Mouse (Mus musculus): ENCODE measurements around the gene Aup1. TPM values are rescaled to one million over a fixed set of nuclear protein-coding genes. Genes with fewer than 3 reads are reported as not detected.

Gene Aup1
- polyA plus RNA-seq, 1 experiment, result 582 TPM

GRCm38 (mm10) chr6:83083497-83083896, 29.2 kb downstream of the Aup1 start:
- H3K4me3 ChIP-seq (ENCODE audit: extremely low read depth, insufficient read depth, insufficient read length), result no peak overlapping the region
- H3K36me3 ChIP-seq (ENCODE audit: control insufficient read depth, insufficient read depth, low read length), result peaks cover 1% of the 10 kb centered on the region
- DNase-seq (ENCODE audit: low read depth in 1 of 2, low spot score in 2 of 2), result no peak
- peaks cover 6% of the 10 kb centered on the region; the same call in 1 of the 2 replicates for H3K4me1 ChIP-seq (ENCODE audit: control insufficient read depth, insufficient read depth, insufficient read length)
- no peak for TF ChIP-seq CTCF (IDR thresholded peaks at IDR 0.05; ENCODE audit: extremely low read depth, insufficient read depth, insufficient read length, insufficient replicate concordance)
- TF ChIP-seq POLR2A (IDR thresholded peaks at IDR 0.05; ENCODE audit: low read depth, low read length), result no peak
- no peak overlapping the region for H3K27ac ChIP-seq (ENCODE audit: insufficient read depth, low read length)
- 80% methylated on average over 5 of the region's 5 CpGs for WGBS
- H3K27me3 ChIP-seq (ENCODE audit: control insufficient read depth, insufficient read depth, low read length), result peaks cover 9% of the 10 kb centered on the region

- Histone ChIP-seq H3K36me3 (ENCODE audit: control insufficient read depth, insufficient read depth, low read length) (peaks cover 1% of the 10 kb centered on the region), H3K27ac (ENCODE audit: insufficient read depth, low read length) (no peak overlapping the region), H3K27me3 (ENCODE audit: control insufficient read depth, insufficient read depth, low read length) (peaks cover 12% of the 10 kb centered on the region), H3K4me3 (ENCODE audit: extremely low read depth, insufficient read depth, insufficient read length) (no peak overlapping the region), H3K4me1 (ENCODE audit: control insufficient read depth, insufficient read depth, insufficient read length) (0 out of 2 replicates have a peak, but pooled peaks cover 3% of the 10 kb centered on the region)
- no peak for DNase-seq (ENCODE audit: low read depth in 1 of 2, low spot score in 2 of 2)
- 49% methylated on average over 6 of the region's 6 CpGs for WGBS
- TF ChIP-seq POLR2A (IDR thresholded peaks at IDR 0.05; ENCODE audit: low read depth, low read length) (no peak), CTCF (IDR thresholded peaks at IDR 0.05; ENCODE audit: extremely low read depth, insufficient read depth, insufficient read length, insufficient replicate concordance) (no peak)
Measured at GRCm38 (mm10) chr6:83084477-83084876, 30.2 kb downstream of the Aup1 start.

GRCm38 (mm10) chr6:83086121-83087035, 32.1 kb downstream of the Aup1 start, which contains the start of gene Lbx2:
Lbx2 (plus strand) TSS chr6:83086367.
- Histone ChIP-seq H3K36me3 (ENCODE audit: control insufficient read depth, insufficient read depth, low read length) (no peaks in the 10 kb centered on the region; the same call in 1 of the 2 replicates), H3K27me3 (ENCODE audit: control insufficient read depth, insufficient read depth, low read length) (peaks cover 12% of the 10 kb centered on the region), H3K27ac (ENCODE audit: insufficient read depth, low read length) (peak within 1 kb of the TSS; percentile 31; the same call in 1 of the 2 replicates), H3K4me3 (ENCODE audit: extremely low read depth, insufficient read depth, insufficient read length) (peak within 1 kb of the TSS; percentile 21; the same call in 1 of the 2 replicates), H3K4me1 (ENCODE audit: control insufficient read depth, insufficient read depth, insufficient read length) (0 out of 2 replicates have a peak, but pooled peaks cover 3% of the 10 kb centered on the region)
- DNase-seq (ENCODE audit: low read depth in 1 of 2, low spot score in 2 of 2), result no peak
- WGBS, result 5% methylated on average over 40 of the region's 42 CpGs
- TF ChIP-seq POLR2A (IDR thresholded peaks at IDR 0.05; ENCODE audit: low read depth, low read length) (no peak), CTCF (IDR thresholded peaks at IDR 0.05; ENCODE audit: extremely low read depth, insufficient read depth, insufficient read length, insufficient replicate concordance) (no peak)

- 25% methylated on average over 47 of the region's 47 CpGs for WGBS
- H3K36me3 ChIP-seq (ENCODE audit: control insufficient read depth, insufficient read depth, low read length), result no peaks in the 10 kb centered on the region; the same call in 1 of the 2 replicates
- peaks cover 12% of the 10 kb centered on the region for H3K27me3 ChIP-seq (ENCODE audit: control insufficient read depth, insufficient read depth, low read length)
- H3K27ac ChIP-seq (ENCODE audit: insufficient read depth, low read length), result peak overlapping the region; percentile 31; the same call in 1 of the 2 replicates
- 0 out of 2 replicates have a peak, but pooled peaks cover 3% of the 10 kb centered on the region for H3K4me1 ChIP-seq (ENCODE audit: control insufficient read depth, insufficient read depth, insufficient read length)
- DNase-seq (ENCODE audit: low read depth in 1 of 2, low spot score in 2 of 2), result no peak
- no peak for TF ChIP-seq CTCF (IDR thresholded peaks at IDR 0.05; ENCODE audit: extremely low read depth, insufficient read depth, insufficient read length, insufficient replicate concordance)
- TF ChIP-seq POLR2A (IDR thresholded peaks at IDR 0.05; ENCODE audit: low read depth, low read length), result no peak
- H3K4me3 ChIP-seq (ENCODE audit: extremely low read depth, insufficient read depth, insufficient read length), result 0 out of 2 replicates have a peak overlapping the region, but pooled peaks have one; percentile 2
Measured at GRCm38 (mm10) chr6:83087205-83087925, 33.0 kb downstream of the Aup1 start.

DNA sequence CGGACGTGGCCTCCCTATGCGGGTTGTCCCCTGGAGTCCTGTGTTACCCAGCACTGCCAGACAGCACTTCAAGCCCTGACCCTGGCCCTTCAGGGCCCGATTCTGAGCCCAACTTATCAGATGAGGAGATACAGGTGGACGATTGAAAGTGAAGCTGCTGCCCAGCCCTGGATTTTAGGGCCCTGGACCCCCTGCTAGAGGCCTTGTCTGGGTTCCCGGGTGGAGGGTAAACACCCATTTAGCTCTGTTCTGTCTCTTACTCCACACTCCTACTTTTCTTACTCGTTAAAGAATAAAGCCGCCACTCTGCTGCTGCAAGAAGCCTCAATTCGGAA, 33.6 kb downstream of the Aup1 start:
- WGBS, result 45% methylated on average over 9 of the region's 9 CpGs
- 0 out of 2 replicates have a peak, but pooled peaks cover 3% of the 10 kb centered on the region for H3K4me1 ChIP-seq (ENCODE audit: control insufficient read depth, insufficient read depth, insufficient read length)
- TF ChIP-seq CTCF (IDR thresholded peaks at IDR 0.05; ENCODE audit: extremely low read depth, insufficient read depth, insufficient read length, insufficient replicate concordance) (no peak), POLR2A (IDR thresholded peaks at IDR 0.05; ENCODE audit: low read depth, low read length) (no peak)

DNA sequence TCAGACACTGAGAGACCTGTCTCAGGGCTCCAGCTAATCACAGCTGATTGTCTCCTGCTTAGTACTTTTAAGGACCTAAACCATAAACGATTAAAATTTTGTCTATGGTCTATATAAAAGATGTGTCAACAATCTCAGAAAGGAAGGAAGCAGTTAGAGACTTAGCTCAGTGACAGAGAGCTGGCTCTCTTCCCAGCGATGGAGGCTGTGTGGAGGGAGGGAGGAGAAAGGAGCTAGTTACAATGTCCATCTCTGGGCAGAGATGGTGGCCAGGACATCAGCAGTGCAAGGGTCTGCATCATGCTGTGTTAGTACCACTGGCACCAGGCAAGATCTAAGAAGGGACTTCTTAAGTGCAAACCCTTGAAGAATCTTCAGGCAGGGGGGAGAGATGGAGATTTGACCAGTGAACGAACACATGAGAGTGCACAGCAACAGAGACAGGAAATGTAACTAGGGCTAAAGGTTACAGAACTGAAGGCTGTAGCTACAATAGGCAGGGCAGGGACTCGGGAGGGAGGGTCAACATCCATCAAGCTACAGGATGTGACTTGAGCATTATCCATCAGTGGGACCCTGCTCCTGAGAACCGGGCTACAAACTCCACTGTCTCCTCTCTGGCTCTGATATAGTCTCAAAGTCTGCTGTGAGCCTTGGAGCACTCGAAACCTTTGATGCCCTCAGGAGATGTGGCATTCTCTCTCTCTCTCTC, 38.3 kb downstream of the Aup1 start:
- WGBS, result 16% methylated on average over 6 of the region's 6 CpGs
- Histone ChIP-seq H3K4me3 (ENCODE audit: extremely low read depth, insufficient read depth, insufficient read length) (no peak overlapping the region), H3K27ac (ENCODE audit: insufficient read depth, low read length) (no peak overlapping the region), H3K4me1 (ENCODE audit: control insufficient read depth, insufficient read depth, insufficient read length) (no peaks in the 10 kb centered on the region), H3K27me3 (ENCODE audit: control insufficient read depth, insufficient read depth, low read length) (peaks cover 3% of the 10 kb centered on the region; the same call in 1 of the 2 replicates), H3K36me3 (ENCODE audit: control insufficient read depth, insufficient read depth, low read length) (no peaks in the 10 kb centered on the region)
- TF ChIP-seq POLR2A (IDR thresholded peaks at IDR 0.05; ENCODE audit: low read depth, low read length) (no peak), CTCF (IDR thresholded peaks at IDR 0.05; ENCODE audit: extremely low read depth, insufficient read depth, insufficient read length, insufficient replicate concordance) (no peak)
- DNase-seq (ENCODE audit: low read depth in 1 of 2, low spot score in 2 of 2), result no peak

More for the DNA sequence above, 33.6 kb downstream of the Aup1 start:
- Histone ChIP-seq H3K36me3 (ENCODE audit: control insufficient read depth, insufficient read depth, low read length) (no peaks in the 10 kb centered on the region), H3K4me3 (ENCODE audit: extremely low read depth, insufficient read depth, insufficient read length) (no peak overlapping the region), H3K27ac (ENCODE audit: insufficient read depth, low read length) (no peak overlapping the region), H3K27me3 (ENCODE audit: control insufficient read depth, insufficient read depth, low read length) (peaks cover 12% of the 10 kb centered on the region)
- DNase-seq (ENCODE audit: low read depth in 1 of 2, low spot score in 2 of 2), result no peak
